Mouse (Mus musculus) CD8-positive naive resting alpha-beta T cell, adult 57 days (primary cell): ENCODE results near the gene Tmprss11f. TPM values are rescaled to one million over a fixed set of nuclear protein-coding genes. Genes with fewer than 3 reads are reported as not detected.

Experiments
- total RNA-seq: library from RNA; stranded (reverse); gene quantifications from one replicate; pipeline ENCODE4 v1.2.4, GENCODE M21; 2023

The Tmprss11f gene
- not detected for total RNA-seq

DNA sequence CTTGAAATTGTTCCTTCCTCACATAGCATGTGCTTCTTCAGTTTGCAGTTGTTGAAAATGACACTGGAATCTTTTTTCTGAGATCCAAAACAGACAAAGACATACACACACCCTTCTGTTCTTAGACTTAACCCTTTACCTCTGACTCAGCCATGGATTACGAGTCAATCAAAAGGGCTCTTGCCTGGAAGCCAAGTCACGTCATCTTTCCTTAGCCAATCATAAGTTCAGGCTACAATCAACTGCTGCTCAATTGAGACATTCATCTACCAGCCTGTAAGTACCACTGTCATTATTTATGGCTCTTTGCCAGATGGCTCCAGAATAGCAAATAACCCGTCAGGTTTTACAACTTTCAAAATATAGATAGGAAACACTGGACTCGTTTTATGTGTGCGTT, at the start of gene Tmprss11f:
Gene Tmprss11f, minus strand, starts transcription at position 101 of the 400 bp plus-strand sequence.

DNA sequence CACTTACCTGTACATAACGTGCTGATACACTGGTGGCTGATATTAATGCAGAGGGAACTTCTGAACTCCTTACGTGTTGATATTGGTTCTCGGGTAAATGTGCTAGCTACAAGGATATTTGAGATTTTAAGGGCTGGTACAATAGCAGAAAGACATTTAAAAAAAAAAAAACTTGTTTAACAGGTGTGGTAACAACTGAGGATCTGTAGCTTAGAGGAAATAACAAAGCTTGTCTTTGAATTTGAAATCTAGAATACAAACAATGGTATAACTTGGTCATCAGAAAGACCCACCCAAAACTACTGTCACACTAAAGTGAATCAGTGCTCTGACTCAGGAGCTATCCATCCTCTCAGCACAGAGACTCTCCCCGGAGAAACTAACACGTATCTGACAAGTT, 44.0 kb upstream of the Tmprss11f start, which contains the start of gene Tmprss11b:
Gene Tmprss11b, minus strand, starts transcription at position 101 of the 400 bp plus-strand sequence.

DNA sequence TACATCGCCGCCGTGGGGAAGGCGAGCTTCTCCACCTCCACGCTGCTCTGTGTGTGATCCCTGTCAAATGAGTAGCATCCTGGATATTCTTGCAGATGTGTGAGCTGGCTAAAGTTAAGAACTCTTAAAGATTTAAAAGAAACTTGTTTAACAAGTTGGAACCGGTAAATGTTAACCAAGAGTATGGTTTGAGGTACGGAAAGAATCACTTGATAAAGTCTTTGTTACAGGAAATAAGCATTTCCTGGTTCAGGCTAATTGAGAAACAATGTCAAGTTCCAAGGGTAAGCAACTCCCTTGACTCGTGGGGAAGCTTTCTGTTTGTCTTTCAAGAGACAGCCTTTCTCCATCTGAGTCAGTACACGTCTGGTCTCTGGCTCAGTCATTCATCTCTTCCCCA, 113.7 kb downstream of the Tmprss11f start, which contains the start of gene Tmprss11g:
Gene Tmprss11g, minus strand, starts transcription at position 101 of the 400 bp plus-strand sequence.

Other genes starting within 250 kb of the Tmprss11f start
- gene Tmprss11a, start 163.4 kb downstream of the Tmprss11f start, total RNA-seq: not detected
- not detected for gene Tmprss11g, start 113.8 kb downstream of the Tmprss11f start, total RNA-seq
- gene Tmprss11b, start 43.9 kb upstream of the Tmprss11f start, total RNA-seq: not detected
- not detected for gene Tmprss11e, start 113.4 kb upstream of the Tmprss11f start, total RNA-seq
- gene Ythdc1, start 171.8 kb upstream of the Tmprss11f start, total RNA-seq: 210 TPM